Mouse (Mus musculus) embryonic facial prominence, embryonic 11.5 days (tissue): ENCODE measurements around the gene Edc4. TPM values are rescaled to one million over a fixed set of nuclear protein-coding genes. Genes with fewer than 3 reads are reported as not detected.

Source experiments
- ATAC-seq: fragments of 200-750 bp; cut with Nextera tagmentation; replicated peaks from 2 replicates; pipeline ENCODE4 v1.8.0; 2017; ENCODE audit warnings: low read depth; ENCODE audit not compliant: insufficient number of reproducible peaks, low FRiP score, low TSS enrichment
- DNase-seq: peaks from one replicate; pipeline ENCODE4 v3.0.0-alpha.2; 2015; ENCODE audit warnings: low spot score
- H3K27ac ChIP-seq: fragments of 300-500 bp; sonication (generic); replicated peaks from 2 replicates; pipeline ENCODE4 v1.5.1; 2014; ENCODE audit warnings: mild to moderate bottlenecking, low read depth, low read length, control low read depth
- H3K27me3 ChIP-seq: fragments of 300-500 bp; sonication (generic); 2 replicates; pipeline ENCODE4 v1.6.1; 2014; ENCODE audit warnings: mild to moderate bottlenecking, low read length, moderate library complexity, mixed read lengths; ENCODE audit not compliant: control insufficient read depth, insufficient read depth
- H3K36me3 ChIP-seq: fragments of 300-500 bp; sonication (generic); replicated peaks from 2 replicates; pipeline ENCODE4 v1.6.1; 2014; ENCODE audit warnings: low read depth, mild to moderate bottlenecking, low read length, moderate library complexity, mixed read lengths; ENCODE audit not compliant: control insufficient read depth, insufficient read depth
- H3K4me1 ChIP-seq: fragments of 300-500 bp; sonication (generic); 2 replicates; pipeline ENCODE4 v1.6.1; 2014; ENCODE audit warnings: low read length, mixed read lengths; ENCODE audit not compliant: control insufficient read depth, insufficient read depth
- H3K4me2 ChIP-seq: fragments of 300-500 bp; sonication (generic); 2 replicates; pipeline ENCODE4 v1.6.1; 2014; ENCODE audit warnings: low read depth, mild to moderate bottlenecking, control low read depth, low read length, moderate library complexity
- H3K4me3 ChIP-seq: fragments of 300-500 bp; sonication (generic); 2 replicates; pipeline ENCODE4 v1.5.1; 2014; ENCODE audit warnings: low read depth, low read length, control low read depth
- H3K9ac ChIP-seq: fragments of 300-500 bp; sonication (generic); replicated peaks from 2 replicates; pipeline ENCODE4 v1.6.1; 2014; ENCODE audit warnings: mild to moderate bottlenecking, control low read depth, low read length
- H3K9me3 ChIP-seq: fragments of 300-500 bp; sonication (generic); replicated peaks from 2 replicates; pipeline ENCODE4 v1.6.1; 2016; ENCODE audit warnings: mild to moderate bottlenecking, low read length, inconsistent platforms, mixed read lengths; ENCODE audit not compliant: control insufficient read depth
- WGBS: fragments of 180-500 bp; shearing (Covaris S2); extraction: QIAGEN DNeasy Blood & Tissue Kit; methylation state at CpG from one replicate; pipeline ENCODE4 v1.1.7; 2014; 5-methylcytosine and 5-hydroxymethylcytosine counted together
- polyA plus RNA-seq: library from polyadenylated mRNA; unstranded; fragments of >200 nt; fragmentation: Nextera tagmentation; extraction: Ambion mirVana; gene quantifications from 2 replicates; pipeline ENCODE4 v1.2.1, GENCODE M21; 2014

Edc4 gene
- polyA plus RNA-seq, 1 experiment from 2014 or later, result 31.8 TPM

- H3K4me1 ChIP-seq, result no peaks in the 10 kb centered on the region; the same call in 1 of the 2 replicates
- peak overlapping the region; percentile 69 for H3K9ac ChIP-seq
- ATAC-seq (peak; percentile 32; the same call in 1 of the 2 replicates), DNase-seq (peak; percentile 31)
- 0 out of 2 replicates have a peak overlapping the region, but pooled peaks have one; percentile 44 for H3K27ac ChIP-seq
- H3K27me3 ChIP-seq, result no peaks in the 10 kb centered on the region
- H3K4me2 ChIP-seq, result peak overlapping the region; percentile 72
- H3K4me3 ChIP-seq, result peak overlapping the region; percentile 77
- WGBS, result 4% methylated on average over 33 of the region's 33 CpGs
- H3K36me3 ChIP-seq, result no peaks in the 10 kb centered on the region
- no peaks in the 10 kb centered on the region for H3K9me3 ChIP-seq
These were observed 57.0 kb downstream of the Edc4 start for GRCm38 (mm10) chr8:105937496-105938305.

GRCm38 (mm10) chr8:105938306-105938669 lies 57.6 kb downstream of the Edc4 start, which contains the start of gene Psmb10:
Psmb10 (minus strand) TSS chr8:105938444.
- 44% methylated on average over 4 of the region's 4 CpGs for whole genome bisulfite sequencing
- DNase-seq, result peak; percentile 7
- no peak for ATAC-seq

GRCm38 (mm10) chr8:105942026-105942425 lies 61.3 kb downstream of the Edc4 start:
- Histone ChIP-seq H3K27me3 (no peaks in the 10 kb centered on the region), H3K4me1 (no peaks in the 10 kb centered on the region; the same call in 1 of the 2 replicates), H3K9ac (no peak overlapping the region), H3K4me3 (no peak overlapping the region), H3K27ac (no peak overlapping the region), H3K9me3 (no peaks in the 10 kb centered on the region), H3K36me3 (peaks cover 7% of the 10 kb centered on the region), H3K4me2 (no peak overlapping the region)
- ATAC-seq (no peak), DNase-seq (no peak)
- WGBS, result 95% methylated on average over 11 of the region's 11 CpGs

More at GRCm38 (mm10) chr8:105938306-105938669, 57.6 kb downstream of the Edc4 start, which contains the start of gene Psmb10:
- Histone ChIP-seq H3K4me1 (no peaks in the 10 kb centered on the region; the same call in 1 of the 2 replicates), H3K4me3 (peak within 1 kb of the TSS; percentile 77), H3K36me3 (no peaks in the 10 kb centered on the region; the same call in 1 of the 2 replicates), H3K4me2 (peak within 1 kb of the TSS; percentile 72), H3K9ac (peak within 1 kb of the TSS; percentile 69), H3K9me3 (no peaks in the 10 kb centered on the region), H3K27me3 (no peaks in the 10 kb centered on the region), H3K27ac (0 out of 2 replicates have a peak within 1 kb of the TSS, but pooled peaks have one; percentile 44)

GRCm38 (mm10) chr8:105942542-105942941 lies 61.9 kb downstream of the Edc4 start:
- no peak overlapping the region for H3K27ac ChIP-seq
- peaks cover 7% of the 10 kb centered on the region for H3K36me3 ChIP-seq
- no peak overlapping the region for H3K9ac ChIP-seq
- DNase-seq, result no peak
- no peaks in the 10 kb centered on the region for H3K27me3 ChIP-seq
- no peaks in the 10 kb centered on the region for H3K9me3 ChIP-seq
- H3K4me1 ChIP-seq, result no peaks in the 10 kb centered on the region; the same call in 1 of the 2 replicates
- H3K4me3 ChIP-seq, result no peak overlapping the region
- no peak for ATAC-seq
- WGBS, result 97% methylated on average over 5 of the region's 5 CpGs
- H3K4me2 ChIP-seq, result no peak overlapping the region

- WGBS, result 71% methylated on average over 8 of the region's 8 CpGs
- H3K4me2 ChIP-seq, result no peak within 1 kb of the TSS
- H3K27ac ChIP-seq, result no peak within 1 kb of the TSS
- ATAC-seq (no peak), DNase-seq (no peak)
- no peaks in the 10 kb centered on the region for H3K9me3 ChIP-seq
- H3K36me3 ChIP-seq, result peaks cover 7% of the 10 kb centered on the region
- H3K4me1 ChIP-seq, result no peaks in the 10 kb centered on the region
- no peak within 1 kb of the TSS for H3K4me3 ChIP-seq
- H3K27me3 ChIP-seq, result no peaks in the 10 kb centered on the region
- H3K9ac ChIP-seq, result no peak within 1 kb of the TSS
These were observed 62.6 kb downstream of the Edc4 start, which contains the start of gene Lcat for GRCm38 (mm10) chr8:105943321-105943739. Lcat (minus strand) TSS chr8:105943382.

Other genes with a start within 250 kb of the Edc4 start
- gene Ctcf, start 244.3 kb upstream of the Edc4 start, polyA plus RNA-seq, result 116 and 118 TPM in 2 replicates
- 1.0 and 1.7 TPM in 2 replicates for gene Agrp, start 243.5 kb upstream of the Edc4 start, polyA plus RNA-seq
- gene Carmil2, start 194.6 kb upstream of the Edc4 start, polyA plus RNA-seq, result 0.88 and 1.8 TPM in 2 replicates
- 53.8 and 56.5 TPM in 2 replicates for gene Acd, start 179.8 kb upstream of the Edc4 start, polyA plus RNA-seq
- 13.2 and 16.3 TPM in 2 replicates for gene Pard6a, start 179.7 kb upstream of the Edc4 start, polyA plus RNA-seq
- 0.50 TPM in 1 of 2 replicates, not detected in the other for gene 4933405L10Rik, start 173.2 kb upstream of the Edc4 start, polyA plus RNA-seq
- gene Enkd1, start 172.7 kb upstream of the Edc4 start, polyA plus RNA-seq, result 31.2 and 36.7 TPM in 2 replicates
- 24.5 and 26.6 TPM in 2 replicates for gene Gfod2, start 122.2 kb upstream of the Edc4 start, polyA plus RNA-seq
- 11.2 and 13.0 TPM in 2 replicates for gene Ranbp10, start 53.5 kb upstream of the Edc4 start, polyA plus RNA-seq
- 0.27 TPM in 1 of 2 replicates, not detected in the other for gene Tsnaxip1, start 53.1 kb upstream of the Edc4 start, polyA plus RNA-seq
- 50.8 and 53.1 TPM in 2 replicates for gene Cenpt, start 27.6 kb upstream of the Edc4 start, polyA plus RNA-seq
- 67.7 and 72.4 TPM in 2 replicates for gene Thap11, start 25.7 kb upstream of the Edc4 start, polyA plus RNA-seq
- 262 and 323 TPM in 2 replicates for gene Nutf2, start 20.3 kb upstream of the Edc4 start, polyA plus RNA-seq
- gene Nrn1l, start 12.7 kb downstream of the Edc4 start, polyA plus RNA-seq, result 0.38 and 0.52 TPM in 2 replicates
- gene Pskh1, start 19.6 kb downstream of the Edc4 start, polyA plus RNA-seq, result 16.8 and 23.1 TPM in 2 replicates
- 0.58 and 0.59 TPM in 2 replicates for gene Ctrl, start 53.0 kb downstream of the Edc4 start, polyA plus RNA-seq
- gene Psmb10, start 57.6 kb downstream of the Edc4 start, polyA plus RNA-seq, result 23.1 and 24.1 TPM in 2 replicates
- gene Lcat, start 62.5 kb downstream of the Edc4 start, polyA plus RNA-seq, result 0.84 and 1.1 TPM in 2 replicates
- gene Slc12a4, start 85.2 kb downstream of the Edc4 start, polyA plus RNA-seq, result 16.8 and 19.0 TPM in 2 replicates
- gene Dpep3, start 98.5 kb downstream of the Edc4 start, polyA plus RNA-seq, result not detected in 2 replicates
- 17.0 and 17.7 TPM in 2 replicates for gene Dus2, start 110.5 kb downstream of the Edc4 start, polyA plus RNA-seq
- not detected in 2 replicates for gene Dpep2nb, start 125.1 kb downstream of the Edc4 start, polyA plus RNA-seq
- 18.7 and 20.5 TPM in 2 replicates for gene Ddx28, start 131.0 kb downstream of the Edc4 start, polyA plus RNA-seq
- gene Nfatc3, start 178.0 kb downstream of the Edc4 start, polyA plus RNA-seq, result 5.1 and 5.4 TPM in 2 replicates